Mouse (Mus musculus): ENCODE measurements around the gene Fmc1.
"Not testable (repeated sequence)": the region's sequence is repeated elsewhere in the genome, so short reads cannot be mapped to it uniquely, and the experiment has no call there.

Fmc1 gene

GRCm38 (mm10) chr6:38533428-38534405, at the start of gene Fmc1:
TSS of gene Fmc1 (plus strand) at chr6:38533502.
- in situ Hi-C loops (cut with MboI; ENCODE audit: low pct_unique_long_range_greater_than_20kb in 1 of 2, low sequenced_read_pairs in 2 of 2, unreplicated experiment in 1 of 2) = no loop called here

DNA sequence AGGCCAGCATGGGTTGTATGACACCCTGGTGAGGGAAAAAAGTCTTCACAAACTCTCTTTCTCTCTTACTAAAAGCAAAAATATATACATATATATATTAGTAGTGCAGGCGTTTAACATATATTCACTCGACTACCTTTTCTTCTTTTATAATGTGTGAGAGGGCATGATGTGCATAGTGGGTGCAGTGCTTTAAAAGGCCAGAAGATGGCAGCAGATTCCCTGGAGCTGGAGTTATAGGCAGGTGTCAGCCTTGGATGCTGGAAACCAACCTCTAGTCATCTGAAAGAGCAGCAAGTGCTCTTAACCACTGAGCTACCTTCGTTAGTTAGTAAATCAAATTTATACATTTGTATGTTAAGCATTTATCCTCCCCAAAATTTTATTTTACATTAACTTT, 40.8 kb upstream of the Fmc1 start:
- in situ Hi-C loops (cut with MboI; ENCODE audit: low pct_unique_long_range_greater_than_20kb in 1 of 2, low sequenced_read_pairs in 2 of 2, unreplicated experiment in 1 of 2) = no loop called here

DNA sequence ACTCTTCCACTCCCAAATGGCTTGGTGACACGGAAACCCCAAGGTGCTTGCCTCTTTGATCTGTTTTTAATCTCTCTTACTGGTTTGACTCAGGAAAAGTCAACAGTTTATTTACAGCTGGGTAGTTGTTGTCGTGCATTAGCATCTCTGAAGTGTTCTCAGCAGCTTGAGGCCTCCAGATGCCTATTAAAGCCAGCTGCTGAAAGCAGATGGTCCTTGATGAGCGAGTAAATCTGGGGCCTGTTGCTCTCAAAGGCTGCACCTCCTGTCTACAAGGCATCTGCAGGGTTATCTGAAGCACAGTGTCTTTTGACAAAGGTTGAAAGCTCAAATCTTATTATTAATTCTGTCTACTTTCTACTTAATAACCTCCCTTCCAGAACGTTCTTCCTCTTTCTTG, 37.7 kb upstream of the Fmc1 start:
- in situ Hi-C loops (cut with MboI; ENCODE audit: low pct_unique_long_range_greater_than_20kb in 1 of 2, low sequenced_read_pairs in 2 of 2, unreplicated experiment in 1 of 2) = no loop called here

DNA sequence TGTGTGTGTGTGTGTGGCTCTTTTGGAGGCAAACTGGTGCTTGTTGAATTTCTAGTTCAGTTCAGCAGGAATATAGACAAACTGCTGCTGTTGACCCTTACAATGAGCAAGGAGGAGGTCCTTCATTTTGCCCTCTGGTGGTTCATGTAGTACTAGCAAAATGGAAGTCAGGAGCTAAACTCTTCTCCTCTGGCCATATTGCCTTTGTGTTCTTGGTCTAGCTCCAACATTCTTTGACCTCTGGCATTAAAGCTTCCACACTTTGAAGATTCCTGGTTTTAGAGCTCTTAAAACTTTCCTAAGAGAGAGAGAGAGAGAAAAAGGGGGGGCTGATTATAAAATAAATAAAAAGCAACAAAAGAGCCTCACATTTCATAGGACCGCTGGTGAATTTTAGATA, 21.2 kb upstream of the Fmc1 start:
- in situ Hi-C loops (cut with MboI; ENCODE audit: low pct_unique_long_range_greater_than_20kb in 1 of 2, low sequenced_read_pairs in 2 of 2, unreplicated experiment in 1 of 2) = no loop called here

- in situ Hi-C loops (cut with MboI; ENCODE audit: low pct_unique_long_range_greater_than_20kb in 1 of 2, low sequenced_read_pairs in 2 of 2, unreplicated experiment in 1 of 2) = no loop called here
These were observed 20.5 kb upstream of the Fmc1 start for GRCm38 (mm10) chr6:38512830-38513229.

GRCm38 (mm10) chr6:38515201-38515600, 18.1 kb upstream of the Fmc1 start:
- in situ Hi-C loops (cut with MboI; ENCODE audit: low pct_unique_long_range_greater_than_20kb in 1 of 2, low sequenced_read_pairs in 2 of 2, unreplicated experiment in 1 of 2) = no loop called here

GRCm38 (mm10) chr6:38523851-38524250, 9.5 kb upstream of the Fmc1 start:
- in situ Hi-C loops (cut with MboI; ENCODE audit: low pct_unique_long_range_greater_than_20kb in 1 of 2, low sequenced_read_pairs in 2 of 2, unreplicated experiment in 1 of 2) = no loop called here

GRCm38 (mm10) chr6:38531211-38531820, 2.0 kb upstream of the Fmc1 start:
- in situ Hi-C loops (cut with MboI; ENCODE audit: low pct_unique_long_range_greater_than_20kb in 1 of 2, low sequenced_read_pairs in 2 of 2, unreplicated experiment in 1 of 2) = no loop called here

DNA sequence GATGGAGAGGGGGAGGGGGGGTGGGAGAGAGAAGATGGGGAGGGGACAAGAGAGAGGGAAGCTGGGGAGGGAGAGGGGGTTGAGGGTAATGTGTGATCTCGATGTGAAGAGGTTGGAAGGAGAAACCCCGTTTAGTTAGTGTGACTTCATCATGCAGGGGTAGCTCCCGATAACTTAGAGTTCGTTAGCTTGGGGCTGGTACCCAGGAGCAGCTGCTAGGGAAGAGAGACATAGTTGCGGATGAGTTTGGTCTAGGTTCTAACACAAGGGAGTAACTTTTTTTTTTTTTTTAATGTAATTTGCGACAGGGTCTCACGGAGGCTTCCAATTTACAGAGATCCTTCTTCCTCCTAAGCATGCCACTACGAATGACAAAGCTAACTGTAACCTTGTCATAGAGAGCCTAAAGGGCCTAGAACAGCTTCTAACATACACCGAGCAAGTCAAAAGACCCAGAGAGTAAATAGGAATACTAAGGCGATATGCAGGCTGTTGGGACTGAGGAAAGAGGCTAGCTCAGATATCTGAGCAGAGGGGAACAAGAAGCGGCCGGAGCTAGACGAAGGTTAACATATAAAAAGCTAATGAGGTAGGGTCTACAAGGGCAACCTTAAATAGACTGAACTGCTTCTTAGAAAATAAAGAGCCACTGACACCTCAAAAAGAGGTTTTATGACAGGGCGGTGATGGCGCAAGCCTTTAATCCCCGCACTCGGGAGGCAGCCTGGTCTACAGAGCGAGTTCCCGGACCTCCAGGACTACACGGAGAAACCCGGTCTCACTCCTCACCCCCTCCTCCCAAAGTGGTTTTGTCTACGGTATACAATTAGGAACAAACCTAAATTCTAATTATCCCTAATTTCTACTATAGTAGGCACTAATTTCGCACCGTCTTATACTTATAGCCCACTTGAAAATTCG, 542 bp upstream of the Fmc1 start:
- in situ Hi-C loops (cut with MboI; ENCODE audit: low pct_unique_long_range_greater_than_20kb in 1 of 2, low sequenced_read_pairs in 2 of 2, unreplicated experiment in 1 of 2) = no loop called here

DNA sequence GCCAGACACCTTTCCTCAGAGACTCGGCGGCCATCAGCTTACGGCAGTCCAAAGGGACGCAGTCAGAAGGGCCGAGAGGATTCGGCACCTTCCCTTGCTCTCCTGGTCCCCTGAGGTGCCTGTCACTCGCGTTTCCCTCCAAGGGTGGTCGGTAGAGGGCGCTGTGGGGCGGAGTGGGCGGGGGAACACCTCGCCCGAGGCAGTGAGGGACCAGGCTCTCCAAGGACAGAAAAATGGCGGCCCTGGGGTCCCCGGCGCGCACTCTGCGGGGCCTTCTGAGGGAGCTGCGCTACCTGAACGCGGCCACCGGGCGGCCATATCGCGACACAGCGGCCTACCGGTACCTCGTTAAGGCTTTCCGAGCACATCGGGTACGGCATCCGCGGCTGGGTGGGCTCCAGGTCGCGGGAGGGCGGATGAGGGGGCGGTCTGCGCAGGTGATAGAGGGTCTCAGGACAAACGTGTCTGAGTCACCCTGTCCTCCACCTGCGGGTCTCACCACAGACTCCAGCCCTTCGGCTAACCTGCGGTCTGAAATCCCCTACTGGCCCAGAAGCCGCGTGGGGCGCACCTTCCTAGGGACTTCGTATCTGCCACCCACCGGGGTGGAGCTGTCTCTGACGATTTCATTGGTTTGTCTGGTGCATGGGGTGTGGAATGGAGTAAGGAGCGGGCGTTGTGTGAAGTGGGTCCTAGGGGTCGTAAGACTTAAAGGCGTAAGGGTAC, 1.5 kb downstream of the Fmc1 start:
- in situ Hi-C loops (cut with MboI; ENCODE audit: low pct_unique_long_range_greater_than_20kb in 1 of 2, low sequenced_read_pairs in 2 of 2, unreplicated experiment in 1 of 2) = no loop called here

DNA sequence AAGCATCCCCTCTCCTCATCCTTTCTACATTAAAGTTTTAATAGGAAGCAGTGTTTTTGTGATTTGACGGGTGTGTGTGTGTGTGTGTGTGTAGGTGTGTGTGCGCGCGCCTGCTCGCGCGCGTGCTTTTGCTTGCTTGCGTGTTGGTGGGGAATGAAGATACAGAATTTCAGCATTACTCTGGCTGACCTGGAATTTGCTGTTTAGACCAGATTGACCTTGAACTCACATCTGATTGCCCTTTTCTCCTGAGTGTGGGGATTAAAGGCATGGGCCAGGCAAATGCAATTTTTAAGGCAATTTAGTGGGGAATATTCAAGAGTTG, 2.0 kb downstream of the Fmc1 start:
- in situ Hi-C loops (cut with MboI; ENCODE audit: low pct_unique_long_range_greater_than_20kb in 1 of 2, low sequenced_read_pairs in 2 of 2, unreplicated experiment in 1 of 2) = no loop called here

DNA sequence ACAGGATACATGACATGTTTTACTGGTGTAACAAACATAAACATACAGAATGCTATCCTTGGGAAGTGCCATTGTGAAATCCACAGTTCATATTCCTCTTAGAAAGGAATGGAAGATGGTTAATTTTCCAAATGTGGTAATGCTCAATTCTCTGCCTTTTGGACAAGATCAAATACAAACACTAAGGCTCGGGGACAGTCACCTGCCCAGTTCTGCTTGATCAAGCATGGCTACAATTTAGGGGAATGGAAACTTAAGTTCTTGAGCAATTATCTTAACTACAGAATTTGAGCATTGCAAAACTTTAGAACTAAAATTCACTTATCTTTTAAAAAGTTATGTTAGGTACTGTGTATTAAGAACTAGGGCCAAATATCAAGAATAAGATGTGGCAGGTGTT, 2.5 kb downstream of the Fmc1 start:
- in situ Hi-C loops (cut with MboI; ENCODE audit: low pct_unique_long_range_greater_than_20kb in 1 of 2, low sequenced_read_pairs in 2 of 2, unreplicated experiment in 1 of 2) = no loop called here

DNA sequence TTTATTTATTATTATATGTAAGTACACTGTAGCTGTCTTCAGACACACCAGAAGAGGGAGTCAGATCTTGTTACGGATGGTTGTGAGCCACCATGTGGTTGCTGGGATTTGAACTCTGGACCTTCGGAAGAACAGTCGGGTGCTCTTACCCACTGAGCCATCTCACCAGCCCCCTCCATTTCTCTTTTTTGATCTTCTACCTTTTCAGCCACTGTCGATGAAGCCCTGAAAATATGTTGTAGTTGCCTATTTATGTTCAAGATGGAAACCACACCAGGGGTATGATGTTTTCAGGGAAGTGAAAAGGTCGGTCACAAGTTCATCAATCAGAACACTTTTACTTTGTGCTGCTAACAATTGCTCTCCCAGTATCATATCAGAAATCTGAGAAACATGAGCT, 10.8 kb downstream of the Fmc1 start:
- in situ Hi-C loops (cut with MboI; ENCODE audit: low pct_unique_long_range_greater_than_20kb in 1 of 2, low sequenced_read_pairs in 2 of 2, unreplicated experiment in 1 of 2) = not testable (repeated sequence)

DNA sequence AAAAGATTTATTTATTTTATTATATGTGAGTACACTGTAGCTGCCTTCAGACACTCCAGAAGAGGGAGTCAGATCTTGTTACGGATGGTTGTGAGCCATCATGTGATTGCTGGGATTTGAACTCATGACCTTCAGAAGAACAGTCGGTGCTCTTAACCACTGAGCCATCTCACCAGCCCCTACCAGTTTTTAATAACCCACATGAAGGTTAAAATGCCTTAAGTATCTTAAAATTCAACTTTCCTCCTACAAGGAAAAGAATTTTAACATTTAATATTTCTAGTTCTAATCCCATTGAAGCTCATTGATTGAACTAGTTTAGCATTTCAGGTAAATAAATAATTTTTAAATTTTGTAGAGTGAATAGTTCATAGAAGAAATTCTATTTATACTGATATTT, 13.7 kb downstream of the Fmc1 start:
- in situ Hi-C loops (cut with MboI; ENCODE audit: low pct_unique_long_range_greater_than_20kb in 1 of 2, low sequenced_read_pairs in 2 of 2, unreplicated experiment in 1 of 2) = not testable (repeated sequence)

- in situ Hi-C loops (cut with MboI; ENCODE audit: low pct_unique_long_range_greater_than_20kb in 1 of 2, low sequenced_read_pairs in 2 of 2, unreplicated experiment in 1 of 2) = no loop called here
These were observed 14.4 kb downstream of the Fmc1 start for GRCm38 (mm10) chr6:38547707-38548106.

DNA sequence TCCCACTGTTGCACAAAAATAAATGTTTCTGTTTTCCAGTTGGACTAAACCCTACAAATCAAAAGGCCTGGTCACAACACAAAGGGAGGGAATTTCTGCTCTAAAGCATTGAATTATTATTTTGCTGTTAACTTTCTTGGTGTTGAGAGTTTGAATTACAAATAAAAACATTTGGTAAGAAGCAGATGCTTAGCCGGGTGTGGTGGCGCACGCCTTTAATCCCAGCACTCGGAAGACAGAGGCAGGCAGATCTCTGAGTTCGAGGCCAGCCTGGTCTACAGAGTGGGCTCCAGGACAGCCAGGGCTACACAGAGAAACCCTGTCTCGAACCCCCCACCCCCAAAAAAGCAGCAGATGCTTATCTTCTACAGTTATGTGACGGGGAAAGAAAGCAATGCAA, 15.3 kb downstream of the Fmc1 start:
- in situ Hi-C loops (cut with MboI; ENCODE audit: low pct_unique_long_range_greater_than_20kb in 1 of 2, low sequenced_read_pairs in 2 of 2, unreplicated experiment in 1 of 2) = not testable (repeated sequence)

DNA sequence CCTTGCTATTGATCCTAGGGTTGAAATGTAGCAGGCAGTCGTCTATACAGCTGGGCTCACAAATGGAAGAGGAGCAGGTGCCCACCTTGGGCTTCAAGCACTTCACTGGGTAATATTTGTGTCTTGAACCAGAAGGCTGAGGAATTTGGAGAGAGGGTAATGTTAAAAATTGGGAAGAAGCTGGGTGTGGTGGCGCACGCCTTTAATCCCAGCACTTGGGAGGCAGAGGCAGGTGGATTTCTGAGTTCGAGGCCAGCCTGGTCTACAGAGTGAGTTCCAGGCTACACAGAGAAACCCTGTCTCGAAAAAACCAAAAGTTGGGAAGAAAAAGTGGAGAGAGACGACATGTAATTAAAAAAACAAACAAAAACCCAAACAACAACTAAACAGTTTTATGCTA, 16.5 kb downstream of the Fmc1 start:
- in situ Hi-C loops (cut with MboI; ENCODE audit: low pct_unique_long_range_greater_than_20kb in 1 of 2, low sequenced_read_pairs in 2 of 2, unreplicated experiment in 1 of 2) = not testable (repeated sequence)

- in situ Hi-C loops (cut with MboI; ENCODE audit: low pct_unique_long_range_greater_than_20kb in 1 of 2, low sequenced_read_pairs in 2 of 2, unreplicated experiment in 1 of 2) = no loop called here
These were observed 17.2 kb downstream of the Fmc1 start for GRCm38 (mm10) chr6:38550250-38551061.
